Mouse (Mus musculus): Measurements from ENCODE around the gene Rapgef2. TPM values are rescaled to one million over a fixed set of nuclear protein-coding genes. Genes with fewer than 3 reads are reported as not detected.

Rapgef2 gene
- polyA plus RNA-seq, 1 experiment from 2014 or later: 9.0 TPM

DNA sequence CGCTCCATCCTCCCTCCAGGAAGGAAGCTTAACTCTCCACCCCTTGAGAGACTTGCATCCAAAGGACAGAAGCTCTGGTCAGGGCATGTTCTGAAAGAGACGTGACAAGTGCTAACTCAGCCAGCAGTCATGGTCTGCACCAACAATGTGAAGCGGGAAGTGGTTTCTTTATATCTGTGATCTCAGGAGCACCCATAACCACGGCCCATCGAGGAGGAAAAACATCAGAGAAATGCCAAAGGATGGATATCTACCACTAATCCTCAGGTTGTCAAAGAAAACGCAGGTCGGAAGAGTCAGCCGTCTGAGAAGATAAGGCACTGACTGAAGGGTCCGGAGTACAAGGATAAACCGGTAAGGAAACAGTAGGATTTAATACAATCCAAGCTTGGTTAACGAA, 38.1 kb downstream of the Rapgef2 start:
- H3K9ac ChIP-seq (ENCODE audit: low read depth, low read length): no peak overlapping the region
- 86% methylated on average over 11 of the region's 11 CpGs for WGBS
- peaks cover 11% of the 10 kb centered on the region for H3K4me1 ChIP-seq (ENCODE audit: control insufficient read depth, insufficient read depth, low read length)
- H3K4me2 ChIP-seq (replicated peaks; ENCODE audit: low read depth, low read length): no peak overlapping the region
- no peaks in the 10 kb centered on the region for H3K36me3 ChIP-seq (ENCODE audit: control insufficient read depth, insufficient read depth, low read length)
- no peak overlapping the region for H3K27ac ChIP-seq (ENCODE audit: low read depth, low read length)
- H3K27me3 ChIP-seq (ENCODE audit: control insufficient read depth, insufficient read depth, low read length): no peaks in the 10 kb centered on the region
- peaks cover 4% of the 10 kb centered on the region; the same call in 1 of the 2 replicates for H3K9me3 ChIP-seq (ENCODE audit: control insufficient read depth, low read length)
- H3K4me3 ChIP-seq (ENCODE audit: low read length): no peak overlapping the region
- no peak for ATAC-seq (ENCODE audit: low FRiP score, low TSS enrichment)

DNA sequence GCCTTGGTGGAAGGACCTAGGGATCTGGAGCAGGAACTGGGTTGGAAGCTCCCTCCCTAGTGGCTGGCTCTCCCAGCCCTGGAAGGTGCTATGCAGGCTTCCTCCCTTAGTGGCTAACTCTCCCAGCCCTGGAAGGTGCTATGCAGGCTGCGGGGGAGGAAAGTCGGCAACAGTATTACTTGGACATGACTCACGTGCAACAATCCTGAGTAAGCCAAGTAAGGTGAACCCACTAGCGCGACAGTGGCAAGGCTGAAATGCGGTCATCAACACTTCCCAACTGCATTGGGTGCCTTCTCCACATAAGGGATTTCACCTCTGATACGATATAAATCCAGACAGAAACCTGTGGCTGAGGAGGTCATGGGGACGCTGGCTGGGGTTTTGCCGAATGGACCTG, 42.0 kb downstream of the Rapgef2 start:
- ATAC-seq (ENCODE audit: low FRiP score, low TSS enrichment): peak; percentile 62; the same call in 1 of the 2 replicates
- WGBS: 73% methylated on average over 9 of the region's 9 CpGs
- H3K4me3 ChIP-seq (ENCODE audit: low read length): no peak overlapping the region
- H3K27me3 ChIP-seq (ENCODE audit: control insufficient read depth, insufficient read depth, low read length): no peaks in the 10 kb centered on the region
- H3K4me1 ChIP-seq (ENCODE audit: control insufficient read depth, insufficient read depth, low read length): peaks cover 10% of the 10 kb centered on the region
- H3K9ac ChIP-seq (ENCODE audit: low read depth, low read length): no peak overlapping the region
- H3K9me3 ChIP-seq (ENCODE audit: control insufficient read depth, low read length): no peaks in the 10 kb centered on the region
- no peak overlapping the region for H3K27ac ChIP-seq (ENCODE audit: low read depth, low read length)
- no peaks in the 10 kb centered on the region for H3K36me3 ChIP-seq (ENCODE audit: control insufficient read depth, insufficient read depth, low read length)
- H3K4me2 ChIP-seq (replicated peaks; ENCODE audit: low read depth, low read length): no peak overlapping the region

DNA sequence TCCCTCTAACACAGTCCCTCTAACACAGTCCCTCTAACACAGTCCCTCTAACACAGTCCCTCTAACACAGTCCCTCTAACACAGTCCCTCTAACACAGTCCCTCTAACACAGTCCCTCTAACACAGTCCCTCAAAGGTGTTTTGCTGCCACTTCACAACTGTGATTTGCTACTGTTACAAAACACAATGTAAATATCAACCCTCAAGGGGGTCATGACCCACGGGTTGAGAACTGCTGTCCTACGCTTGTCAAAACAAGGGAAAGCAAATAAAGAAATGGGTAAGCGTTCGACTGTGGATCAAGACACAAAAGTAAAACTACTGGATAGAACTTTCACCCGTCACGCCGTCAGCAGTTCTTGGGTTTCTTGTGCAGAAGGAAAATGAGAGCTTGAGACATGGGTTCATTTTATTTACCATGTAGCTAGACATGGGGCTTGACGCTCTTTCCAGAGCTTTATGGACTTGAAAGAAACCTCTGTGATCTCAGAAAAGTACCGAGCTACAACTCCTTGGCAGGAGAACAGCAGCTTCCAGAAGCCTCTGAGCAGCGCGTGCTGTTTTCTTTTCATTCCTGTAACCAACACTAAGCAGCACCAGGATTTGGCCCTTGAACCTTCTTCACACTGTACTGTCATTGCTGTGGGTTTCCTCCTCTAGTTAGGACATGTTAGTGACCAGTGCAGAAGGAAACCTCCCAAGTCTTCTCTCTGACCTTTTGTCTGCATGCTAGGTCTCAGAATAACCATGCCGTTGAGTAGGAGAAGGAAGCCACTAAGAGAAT, 43.2 kb downstream of the Rapgef2 start:
- Histone ChIP-seq H3K9ac (ENCODE audit: low read depth, low read length) (no peak overlapping the region), H3K36me3 (ENCODE audit: control insufficient read depth, insufficient read depth, low read length) (no peaks in the 10 kb centered on the region), H3K27me3 (ENCODE audit: control insufficient read depth, insufficient read depth, low read length) (no peaks in the 10 kb centered on the region), H3K4me3 (ENCODE audit: low read length) (no peak overlapping the region), H3K4me1 (ENCODE audit: control insufficient read depth, insufficient read depth, low read length) (peaks cover 18% of the 10 kb centered on the region), H3K9me3 (ENCODE audit: control insufficient read depth, low read length) (no peaks in the 10 kb centered on the region), H3K4me2 (replicated peaks; ENCODE audit: low read depth, low read length) (no peak overlapping the region), H3K27ac (ENCODE audit: low read depth, low read length) (no peak overlapping the region)
- WGBS: 33% methylated on average over 12 of the region's 12 CpGs
- no peak for ATAC-seq (ENCODE audit: low FRiP score, low TSS enrichment)

DNA sequence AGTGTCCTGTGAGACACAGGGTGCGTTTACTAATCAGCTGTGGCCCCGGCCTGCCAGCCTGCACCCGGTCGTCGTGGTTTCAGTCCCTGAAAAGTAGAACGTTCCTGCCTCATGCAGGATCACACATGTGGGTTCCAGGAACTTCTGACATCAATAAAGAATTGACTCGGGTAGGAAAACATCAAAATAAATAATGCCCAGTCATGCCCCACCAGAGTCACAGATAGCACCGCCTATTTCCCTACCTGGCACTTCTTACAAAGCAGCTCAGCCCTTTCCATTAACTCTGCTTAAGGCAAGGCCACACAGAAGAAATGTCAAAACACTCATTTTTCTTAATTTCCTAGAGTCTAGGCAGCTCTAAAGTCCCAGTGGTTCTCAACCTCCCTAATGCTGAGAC, 44.0 kb downstream of the Rapgef2 start:
- ATAC-seq (ENCODE audit: low FRiP score, low TSS enrichment): no peak
- Histone ChIP-seq H3K9ac (ENCODE audit: low read depth, low read length) (no peak overlapping the region), H3K4me2 (replicated peaks; ENCODE audit: low read depth, low read length) (no peak overlapping the region), H3K27ac (ENCODE audit: low read depth, low read length) (no peak overlapping the region), H3K4me3 (ENCODE audit: low read length) (no peak overlapping the region), H3K27me3 (ENCODE audit: control insufficient read depth, insufficient read depth, low read length) (no peaks in the 10 kb centered on the region), H3K9me3 (ENCODE audit: control insufficient read depth, low read length) (no peaks in the 10 kb centered on the region), H3K4me1 (ENCODE audit: control insufficient read depth, insufficient read depth, low read length) (peaks cover 15% of the 10 kb centered on the region), H3K36me3 (ENCODE audit: control insufficient read depth, insufficient read depth, low read length) (no peaks in the 10 kb centered on the region)
- WGBS: 61% methylated on average over 8 of the region's 8 CpGs

DNA sequence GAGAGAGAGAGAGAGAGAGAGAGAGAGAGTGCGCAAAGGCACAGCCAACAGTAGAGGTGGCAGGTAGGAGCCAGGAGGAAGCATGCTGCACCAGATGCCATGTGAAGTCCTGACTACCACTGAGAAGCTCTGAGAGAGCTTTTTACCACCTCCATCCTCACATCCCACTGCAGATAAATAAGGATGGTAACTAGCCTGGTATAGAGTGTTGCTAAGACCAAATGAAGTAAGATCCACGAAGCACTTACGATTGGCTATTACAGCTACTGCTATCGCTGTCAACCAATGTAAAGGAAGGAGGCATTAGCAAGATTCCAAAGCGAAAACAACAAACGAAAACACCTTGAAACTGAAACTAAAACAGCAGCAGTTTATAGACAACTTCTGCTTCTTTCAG, 47.3 kb downstream of the Rapgef2 start:
- no peak for ATAC-seq (ENCODE audit: low FRiP score, low TSS enrichment)
- peaks cover 14% of the 10 kb centered on the region for H3K4me1 ChIP-seq (ENCODE audit: control insufficient read depth, insufficient read depth, low read length)
- no peak overlapping the region for H3K4me3 ChIP-seq (ENCODE audit: low read length)
- no peak overlapping the region for H3K27ac ChIP-seq (ENCODE audit: low read depth, low read length)
- 88% methylated on average over 6 of the region's 6 CpGs for WGBS
- H3K36me3 ChIP-seq (ENCODE audit: control insufficient read depth, insufficient read depth, low read length): no peaks in the 10 kb centered on the region
- no peaks in the 10 kb centered on the region for H3K27me3 ChIP-seq (ENCODE audit: control insufficient read depth, insufficient read depth, low read length)
- H3K9ac ChIP-seq (ENCODE audit: low read depth, low read length): no peak overlapping the region
- H3K9me3 ChIP-seq (ENCODE audit: control insufficient read depth, low read length): no peaks in the 10 kb centered on the region
- H3K4me2 ChIP-seq (replicated peaks; ENCODE audit: low read depth, low read length): no peak overlapping the region

DNA sequence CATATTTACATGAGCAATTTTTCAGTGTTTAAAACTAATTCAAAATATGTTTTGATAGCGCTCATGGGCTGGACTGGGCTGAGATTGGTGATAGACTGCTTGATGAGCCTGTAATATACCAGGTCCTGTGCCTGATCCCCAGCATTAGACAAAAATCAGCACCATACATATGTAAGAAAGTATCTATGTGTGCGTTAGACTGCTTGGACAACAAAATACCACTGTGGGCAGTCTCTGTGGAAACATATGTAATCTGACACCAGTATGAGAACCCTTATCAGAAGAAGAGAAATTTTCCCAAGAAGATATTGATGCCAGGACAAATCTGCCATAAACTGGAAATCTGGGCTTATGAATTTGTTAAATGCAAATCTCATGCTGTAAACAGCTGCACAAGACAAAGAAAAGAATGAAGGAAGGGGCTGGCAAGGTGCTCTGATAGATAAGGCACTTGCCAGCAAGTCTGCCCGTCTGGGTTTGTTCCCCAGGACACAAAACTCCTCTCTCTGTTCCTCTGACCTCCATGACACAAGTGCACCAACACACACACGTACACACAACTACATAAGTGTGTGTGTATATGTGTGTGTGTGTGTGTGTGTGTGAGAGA, 47.8 kb downstream of the Rapgef2 start:
- Histone ChIP-seq H3K4me3 (ENCODE audit: low read length) (no peak overlapping the region), H3K36me3 (ENCODE audit: control insufficient read depth, insufficient read depth, low read length) (no peaks in the 10 kb centered on the region), H3K4me2 (replicated peaks; ENCODE audit: low read depth, low read length) (no peak overlapping the region), H3K27me3 (ENCODE audit: control insufficient read depth, insufficient read depth, low read length) (no peaks in the 10 kb centered on the region), H3K27ac (ENCODE audit: low read depth, low read length) (no peak overlapping the region), H3K4me1 (ENCODE audit: control insufficient read depth, insufficient read depth, low read length) (peaks cover 14% of the 10 kb centered on the region), H3K9me3 (ENCODE audit: control insufficient read depth, low read length) (no peaks in the 10 kb centered on the region), H3K9ac (ENCODE audit: low read depth, low read length) (no peak overlapping the region)
- no peak for ATAC-seq (ENCODE audit: low FRiP score, low TSS enrichment)
- 73% methylated on average over 4 of the region's 4 CpGs for WGBS

DNA sequence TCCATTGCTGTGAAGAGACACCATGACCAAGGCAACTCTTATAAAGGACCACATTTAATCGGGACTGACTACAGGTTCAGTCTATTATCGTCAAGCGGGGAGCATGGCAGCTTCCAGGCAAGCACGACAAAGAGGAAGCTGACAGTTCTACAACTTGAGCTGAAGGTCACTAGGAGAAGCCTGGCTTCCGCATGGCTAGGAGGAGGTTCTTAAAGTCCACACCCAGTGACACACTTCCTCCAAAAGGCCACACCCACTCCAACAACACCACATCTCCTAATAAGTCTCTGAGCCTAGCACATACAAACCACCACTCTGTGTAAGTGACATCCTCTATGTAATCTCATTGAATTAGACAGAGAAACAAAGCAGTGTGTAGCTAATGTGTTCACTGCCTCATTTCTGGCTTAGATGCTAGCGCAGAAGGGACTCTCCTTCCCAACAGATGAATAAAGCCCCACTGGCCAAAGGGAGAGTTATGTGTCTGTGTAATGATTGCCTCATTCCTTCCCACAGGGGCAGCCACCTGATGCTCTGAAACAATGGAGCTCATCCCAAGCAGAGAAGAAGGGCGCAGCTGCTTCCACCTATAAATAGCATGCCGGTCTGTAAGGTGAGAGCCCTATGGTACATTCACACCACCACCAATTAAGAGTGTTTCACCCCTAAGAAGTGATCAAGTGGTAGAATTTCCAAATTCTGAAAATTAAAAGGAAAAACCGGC, 48.5 kb downstream of the Rapgef2 start:
- Histone ChIP-seq H3K9me3 (ENCODE audit: control insufficient read depth, low read length) (no peaks in the 10 kb centered on the region), H3K4me3 (ENCODE audit: low read length) (no peak overlapping the region), H3K9ac (ENCODE audit: low read depth, low read length) (no peak overlapping the region), H3K4me1 (ENCODE audit: control insufficient read depth, insufficient read depth, low read length) (0 out of 2 replicates have a peak, but pooled peaks cover 8% of the 10 kb centered on the region), H3K27me3 (ENCODE audit: control insufficient read depth, insufficient read depth, low read length) (no peaks in the 10 kb centered on the region), H3K36me3 (ENCODE audit: control insufficient read depth, insufficient read depth, low read length) (no peaks in the 10 kb centered on the region), H3K4me2 (replicated peaks; ENCODE audit: low read depth, low read length) (no peak overlapping the region), H3K27ac (ENCODE audit: low read depth, low read length) (no peak overlapping the region)
- WGBS: 83% methylated on average over 9 of the region's 9 CpGs
- no peak for ATAC-seq (ENCODE audit: low FRiP score, low TSS enrichment)

DNA sequence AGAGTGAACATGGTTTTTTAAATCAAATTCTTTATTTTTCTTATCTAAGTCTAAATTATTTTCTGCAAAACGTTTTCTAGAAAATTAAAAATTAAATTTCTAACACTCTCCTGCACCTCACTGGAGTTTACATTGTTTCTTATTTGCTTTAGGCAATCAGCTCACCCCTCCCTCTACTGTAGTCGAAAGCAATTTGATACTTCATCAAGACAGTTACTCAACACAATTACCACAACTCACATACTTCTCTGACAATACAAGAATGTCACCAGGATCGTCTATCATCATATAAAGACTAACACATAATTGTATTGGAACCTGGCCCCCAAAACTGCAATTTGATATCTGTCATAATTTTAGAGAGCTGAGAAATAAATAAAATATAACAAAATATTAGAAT, 51.8 kb downstream of the Rapgef2 start:
- no peak overlapping the region for H3K4me3 ChIP-seq (ENCODE audit: low read length)
- H3K36me3 ChIP-seq (ENCODE audit: control insufficient read depth, insufficient read depth, low read length): no peaks in the 10 kb centered on the region
- 0 out of 2 replicates have a peak, but pooled peaks cover 8% of the 10 kb centered on the region for H3K4me1 ChIP-seq (ENCODE audit: control insufficient read depth, insufficient read depth, low read length)
- WGBS: 63% methylated on average over 3 of the region's 3 CpGs
- no peaks in the 10 kb centered on the region for H3K9me3 ChIP-seq (ENCODE audit: control insufficient read depth, low read length)
- no peak overlapping the region for H3K4me2 ChIP-seq (replicated peaks; ENCODE audit: low read depth, low read length)
- no peak for ATAC-seq (ENCODE audit: low FRiP score, low TSS enrichment)
- no peaks in the 10 kb centered on the region for H3K27me3 ChIP-seq (ENCODE audit: control insufficient read depth, insufficient read depth, low read length)
- no peak overlapping the region for H3K9ac ChIP-seq (ENCODE audit: low read depth, low read length)
- H3K27ac ChIP-seq (ENCODE audit: low read depth, low read length): no peak overlapping the region
